Mouse (Mus musculus) intestine, embryonic 15.5 days (tissue): ENCODE results near the gene Heatr5a. TPM values are rescaled to one million over a fixed set of nuclear protein-coding genes. Genes with fewer than 3 reads are reported as not detected.

ENCODE experiments used
- ATAC-seq: fragments of 200-750 bp; cut with Nextera tagmentation; 2 replicates; pipeline ENCODE4 v1.8.0; 2017; ENCODE audit warnings: moderate TSS enrichment, moderate library complexity
- H3K27ac ChIP-seq: fragments of 300-500 bp; sonication (generic); 2 replicates; pipeline ENCODE4 v1.5.1; 2015; ENCODE audit warnings: mild to moderate bottlenecking, inconsistent platforms
- H3K27me3 ChIP-seq: fragments of 300-500 bp; sonication (generic); replicated peaks from 2 replicates; pipeline ENCODE4 v1.6.1; 2015; ENCODE audit warnings: inconsistent platforms
- H3K36me3 ChIP-seq: fragments of 300-500 bp; sonication (generic); 2 replicates; pipeline ENCODE4 v1.6.1; 2015; ENCODE audit warnings: inconsistent platforms
- H3K4me1 ChIP-seq: fragments of 300-500 bp; sonication (generic); replicated peaks from 2 replicates; pipeline ENCODE4 v1.6.1; 2015; ENCODE audit warnings: inconsistent platforms
- H3K4me2 ChIP-seq: fragments of 300-500 bp; sonication (generic); replicated peaks from 2 replicates; pipeline ENCODE4 v1.6.1; 2015; ENCODE audit warnings: mild to moderate bottlenecking, inconsistent platforms
- H3K4me3 ChIP-seq: fragments of 300-500 bp; sonication (generic); replicated peaks from 2 replicates; pipeline ENCODE4 v1.5.1; 2015; ENCODE audit warnings: inconsistent platforms
- H3K9ac ChIP-seq: fragments of 300-500 bp; sonication (generic); 2 replicates; pipeline ENCODE4 v1.6.1; 2015; ENCODE audit warnings: inconsistent platforms
- H3K9me3 ChIP-seq: fragments of 300-500 bp; sonication (generic); 2 replicates; pipeline ENCODE4 v1.6.1; 2016; ENCODE audit warnings: inconsistent platforms
- WGBS: fragments of 180-500 bp; shearing (Covaris S2); methylation state at CpG from one replicate; pipeline ENCODE4 v1.1.7; 2015; 5-methylcytosine and 5-hydroxymethylcytosine counted together
- polyA plus RNA-seq: library from polyadenylated mRNA; unstranded; fragments of >200 nt; fragmentation: Nextera tagmentation; extraction: Ambion mirVana; gene quantifications from 2 replicates; pipeline ENCODE4 v1.2.1, GENCODE M21; 2015

The Heatr5a gene
- polyA plus RNA-seq, 1 experiment from 2014 or later: 8.2 TPM

DNA sequence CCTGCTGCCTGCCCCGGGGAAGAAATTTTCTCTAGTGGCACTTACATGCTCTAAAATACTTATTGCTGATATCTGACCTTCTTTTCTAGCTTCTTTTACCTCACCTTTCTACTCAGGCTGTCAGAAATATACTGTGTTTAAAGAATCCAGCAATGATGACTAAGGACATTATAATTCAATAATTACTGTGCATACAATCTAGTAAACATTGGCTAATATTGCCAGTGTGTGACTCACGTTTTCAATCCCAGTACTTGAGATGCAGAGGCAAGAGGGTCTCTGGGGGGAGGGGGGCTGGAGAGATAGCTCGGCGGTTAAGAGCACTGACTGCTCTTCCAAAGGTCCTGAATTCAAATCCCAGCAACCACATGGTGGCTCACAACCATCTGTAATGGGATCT is 120.8 kb downstream of the Heatr5a start:
- no peak overlapping the region for H3K9ac ChIP-seq
- 85% methylated on average over 4 of the region's 4 CpGs for WGBS
- H3K27ac ChIP-seq: no peak overlapping the region
- no peaks in the 10 kb centered on the region for H3K27me3 ChIP-seq
- H3K4me1 ChIP-seq: no peaks in the 10 kb centered on the region
- no peak overlapping the region for H3K4me2 ChIP-seq
- no peak for ATAC-seq
- H3K9me3 ChIP-seq: no peaks in the 10 kb centered on the region
- no peak overlapping the region for H3K4me3 ChIP-seq
- H3K36me3 ChIP-seq: no peaks in the 10 kb centered on the region

DNA sequence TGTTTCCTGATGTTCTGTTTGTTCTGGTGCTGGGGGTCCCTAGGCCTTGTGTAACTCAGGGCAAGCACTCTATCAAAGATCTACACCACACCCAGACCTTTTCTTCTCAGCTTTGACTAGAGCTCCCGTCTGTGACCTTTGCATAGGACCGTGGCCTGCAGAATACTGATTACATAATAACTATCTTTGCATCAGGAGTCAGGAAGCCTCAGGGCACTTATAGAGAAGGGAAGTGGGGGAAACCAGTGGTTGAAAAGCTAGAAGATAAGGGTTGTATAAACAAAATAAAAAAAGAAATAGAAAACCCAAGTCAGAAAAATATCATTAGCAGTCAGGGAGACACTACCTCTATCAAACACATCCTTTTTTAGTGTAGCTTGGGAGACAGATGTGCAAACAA is 121.2 kb downstream of the Heatr5a start:
- Histone ChIP-seq H3K9ac (no peak overlapping the region), H3K27me3 (no peaks in the 10 kb centered on the region), H3K9me3 (no peaks in the 10 kb centered on the region), H3K4me1 (no peaks in the 10 kb centered on the region), H3K4me2 (no peak overlapping the region), H3K36me3 (no peaks in the 10 kb centered on the region), H3K4me3 (no peak overlapping the region), H3K27ac (no peak overlapping the region)
- ATAC-seq: no peak
- WGBS: 64% methylated on average over 2 of the region's 2 CpGs

DNA sequence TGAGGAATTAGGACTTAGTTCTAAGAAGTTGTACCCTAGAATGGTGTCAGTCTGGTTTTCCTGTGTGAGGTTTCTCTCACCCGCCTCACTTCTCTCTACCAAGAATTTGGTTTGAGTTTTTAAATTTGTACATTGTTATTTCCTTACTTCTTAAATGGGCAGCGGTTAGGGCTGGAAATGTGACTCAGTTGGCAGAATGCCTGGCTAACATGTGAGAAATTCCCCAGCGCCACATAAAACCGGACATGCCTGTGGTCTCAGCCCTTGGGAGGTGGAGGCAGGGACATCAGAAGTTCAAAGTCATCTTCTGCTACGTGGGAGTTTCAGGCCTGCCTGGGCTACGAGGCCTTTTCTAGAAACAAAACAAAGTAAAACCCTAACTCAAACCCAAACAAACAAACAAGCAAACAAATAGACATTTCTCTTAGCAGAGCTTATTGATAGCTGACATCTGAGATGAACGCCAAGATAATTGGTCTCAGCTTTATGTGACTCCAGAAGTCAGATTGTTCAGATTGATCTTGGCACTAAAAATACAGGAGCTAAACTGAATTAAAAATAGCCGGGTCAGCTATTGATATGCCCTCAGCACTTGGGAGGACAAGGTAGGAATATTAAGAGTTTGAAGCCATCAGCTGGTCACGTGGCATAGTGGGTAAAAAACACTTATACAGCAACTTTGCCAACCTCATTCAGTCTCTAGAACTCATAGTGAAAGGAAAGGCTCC is 123.0 kb downstream of the Heatr5a start:
- Histone ChIP-seq H3K4me2 (no peak overlapping the region), H3K4me1 (peaks cover 9% of the 10 kb centered on the region; the same call in 1 of the 2 replicates), H3K9ac (no peak overlapping the region), H3K27me3 (no peaks in the 10 kb centered on the region), H3K36me3 (no peaks in the 10 kb centered on the region), H3K4me3 (no peak overlapping the region), H3K9me3 (no peaks in the 10 kb centered on the region), H3K27ac (no peak overlapping the region)
- 84% methylated on average over 9 of the region's 9 CpGs for WGBS
- no peak for ATAC-seq

DNA sequence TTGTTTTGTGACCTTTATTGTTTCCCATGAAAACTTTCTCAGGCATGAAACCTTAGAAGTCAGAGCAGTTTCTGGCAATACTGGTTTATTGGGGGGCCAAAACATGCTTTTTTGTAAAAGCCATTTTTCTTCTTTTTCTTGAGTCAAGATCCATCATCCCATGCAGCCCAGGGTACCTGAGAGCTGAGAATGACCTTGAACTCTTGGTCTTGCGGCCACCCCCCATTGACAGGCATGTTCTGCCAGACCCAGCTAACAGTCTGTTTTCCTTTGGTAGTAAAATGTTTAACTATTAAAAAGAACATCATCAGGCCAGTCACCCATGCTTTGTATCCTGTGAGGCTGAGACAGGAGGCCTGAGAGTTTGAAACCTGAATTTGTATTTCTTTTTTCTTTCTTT is 125.9 kb downstream of the Heatr5a start:
- 29% methylated on average over 1 of the region's 1 CpGs for WGBS
- H3K4me2 ChIP-seq: peak overlapping the region; percentile 61
- H3K27me3 ChIP-seq: no peaks in the 10 kb centered on the region
- H3K4me1 ChIP-seq: peaks cover 9% of the 10 kb centered on the region; the same call in 1 of the 2 replicates
- H3K9me3 ChIP-seq: no peaks in the 10 kb centered on the region
- no peak overlapping the region for H3K9ac ChIP-seq
- peak overlapping the region; percentile 53; the same call in 1 of the 2 replicates for H3K4me3 ChIP-seq
- no peaks in the 10 kb centered on the region for H3K36me3 ChIP-seq
- peak; percentile 43 for ATAC-seq
- H3K27ac ChIP-seq: no peak overlapping the region; the same call in 1 of the 2 replicates

DNA sequence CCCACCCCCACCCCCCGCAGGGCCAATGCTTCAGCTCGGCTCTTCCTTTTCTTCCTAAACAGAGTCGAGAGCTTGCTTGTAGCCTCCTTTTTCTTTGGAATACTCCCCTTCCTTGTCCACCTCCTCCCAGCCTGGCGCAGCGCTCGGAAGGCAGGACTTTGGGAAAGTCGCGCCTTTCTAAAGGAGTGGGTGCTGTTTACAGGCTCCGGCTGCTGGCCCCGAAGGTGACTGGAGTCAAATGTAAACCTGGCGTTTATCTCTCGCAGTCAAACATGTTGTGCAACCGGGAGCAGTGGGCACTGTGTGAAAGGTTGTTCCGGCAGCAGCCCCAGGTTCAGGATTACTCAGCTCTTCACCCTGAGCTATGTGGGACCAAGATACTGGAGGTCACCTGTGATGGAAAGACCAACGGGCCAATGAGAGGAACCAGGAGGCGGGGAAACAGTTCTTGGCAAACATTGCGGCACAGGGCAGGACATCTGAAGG is 126.3 kb downstream of the Heatr5a start:
- peak; percentile 100 for ATAC-seq
- H3K27me3 ChIP-seq: no peaks in the 10 kb centered on the region
- peak overlapping the region; percentile 53 for H3K4me3 ChIP-seq
- H3K9ac ChIP-seq: peak overlapping the region; percentile 52
- H3K9me3 ChIP-seq: no peaks in the 10 kb centered on the region
- WGBS: 1% methylated on average over 17 of the region's 17 CpGs
- peak overlapping the region; percentile 87 for H3K27ac ChIP-seq
- peaks cover 9% of the 10 kb centered on the region; the same call in 1 of the 2 replicates for H3K4me1 ChIP-seq
- H3K36me3 ChIP-seq: no peaks in the 10 kb centered on the region
- peak overlapping the region; percentile 61 for H3K4me2 ChIP-seq

DNA sequence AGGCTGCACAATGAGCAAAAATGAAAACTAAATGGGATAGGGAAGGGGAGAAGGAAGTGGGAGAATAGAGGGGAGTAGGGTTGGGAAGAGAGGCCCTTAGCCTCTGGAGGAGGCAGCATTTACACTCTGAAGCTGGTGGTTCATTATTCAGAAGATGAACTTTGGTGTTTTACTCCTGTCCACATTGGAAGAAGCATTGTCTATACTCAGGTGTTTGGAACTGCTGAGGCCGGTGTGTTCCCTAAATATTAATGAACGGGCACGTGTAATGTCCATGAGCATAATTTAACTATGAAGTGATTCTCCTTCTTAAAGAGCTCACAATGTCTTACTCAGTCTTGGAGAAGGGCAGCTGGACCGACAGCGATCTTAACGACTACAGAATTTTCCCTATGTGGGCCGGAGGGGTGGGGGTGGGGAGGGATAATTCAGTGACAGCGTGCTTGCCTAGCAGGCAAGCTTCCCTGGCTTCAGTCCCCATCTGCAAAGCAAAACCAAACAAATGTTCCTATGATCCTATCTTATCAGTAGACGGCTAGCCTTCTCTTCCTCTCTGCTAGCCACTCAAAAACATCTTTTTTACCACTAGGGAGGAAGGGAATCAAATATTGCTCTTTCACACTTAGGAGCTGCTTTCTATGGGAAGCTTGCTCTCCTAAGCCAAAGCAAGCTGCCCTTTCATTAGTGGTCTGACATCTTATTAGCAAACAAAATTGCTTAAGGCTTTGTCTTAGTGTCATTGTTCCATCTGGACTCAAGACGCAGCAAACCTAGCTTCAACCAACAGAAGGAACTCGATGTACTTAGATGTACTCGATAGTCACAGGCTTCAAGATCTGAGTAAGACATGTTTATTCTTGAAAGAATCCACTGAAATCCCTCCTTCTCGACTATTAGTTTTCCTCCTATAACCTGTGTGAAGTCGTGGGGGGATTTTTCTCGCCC is 127.3 kb downstream of the Heatr5a start:
- Histone ChIP-seq H3K4me2 (peak overlapping the region; percentile 61), H3K27me3 (no peaks in the 10 kb centered on the region), H3K9me3 (no peaks in the 10 kb centered on the region), H3K4me1 (peaks cover 9% of the 10 kb centered on the region; the same call in 1 of the 2 replicates), H3K36me3 (no peaks in the 10 kb centered on the region), H3K27ac (peak overlapping the region; percentile 87; the same call in 1 of the 2 replicates), H3K9ac (no peak overlapping the region), H3K4me3 (peak overlapping the region; percentile 53; the same call in 1 of the 2 replicates)
- 29% methylated on average over 15 of the region's 15 CpGs for WGBS
- ATAC-seq: no peak

DNA sequence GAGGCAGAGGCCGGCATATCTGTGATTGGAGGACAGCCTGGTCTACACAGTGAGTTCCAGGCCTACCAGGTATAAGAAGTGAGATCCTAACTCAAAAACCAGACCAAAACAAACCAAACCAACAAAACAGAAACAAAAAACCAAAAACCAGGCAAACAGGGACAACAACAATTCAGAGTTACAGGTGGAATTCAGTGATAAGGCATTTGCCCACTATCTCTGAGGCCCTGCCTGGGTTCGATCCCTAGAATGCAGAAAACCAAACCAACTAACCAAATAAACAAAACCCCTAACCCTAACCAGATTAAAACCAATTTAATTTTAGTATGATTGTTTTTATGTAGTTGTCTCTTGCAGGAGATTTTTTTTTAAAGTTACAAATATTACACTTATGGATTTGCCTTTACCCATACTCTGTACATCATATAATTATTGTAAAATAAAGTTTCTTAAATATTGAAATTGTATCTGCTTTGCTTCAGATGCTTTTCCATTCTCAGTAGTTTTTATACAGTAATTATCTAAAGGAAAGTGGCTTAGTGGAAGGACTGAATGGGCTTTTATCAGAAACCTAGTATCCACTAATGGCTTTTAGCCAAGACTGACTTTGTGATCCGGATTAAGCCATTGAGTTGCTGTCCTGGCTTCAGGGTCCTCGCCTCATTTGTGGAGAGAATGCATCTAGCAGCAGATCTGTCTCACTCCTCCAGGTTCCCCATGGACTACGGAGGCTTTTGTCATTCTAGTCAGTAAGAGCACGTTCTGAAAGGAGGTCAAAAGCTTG is 128.8 kb downstream of the Heatr5a start:
- H3K4me1 ChIP-seq: peaks cover 9% of the 10 kb centered on the region; the same call in 1 of the 2 replicates
- no peaks in the 10 kb centered on the region for H3K36me3 ChIP-seq
- 76% methylated on average over 6 of the region's 6 CpGs for WGBS
- no peaks in the 10 kb centered on the region for H3K27me3 ChIP-seq
- H3K27ac ChIP-seq: no peak overlapping the region
- H3K9me3 ChIP-seq: no peaks in the 10 kb centered on the region
- no peak overlapping the region for H3K4me3 ChIP-seq
- H3K4me2 ChIP-seq: no peak overlapping the region
- no peak overlapping the region for H3K9ac ChIP-seq
- ATAC-seq: no peak

DNA sequence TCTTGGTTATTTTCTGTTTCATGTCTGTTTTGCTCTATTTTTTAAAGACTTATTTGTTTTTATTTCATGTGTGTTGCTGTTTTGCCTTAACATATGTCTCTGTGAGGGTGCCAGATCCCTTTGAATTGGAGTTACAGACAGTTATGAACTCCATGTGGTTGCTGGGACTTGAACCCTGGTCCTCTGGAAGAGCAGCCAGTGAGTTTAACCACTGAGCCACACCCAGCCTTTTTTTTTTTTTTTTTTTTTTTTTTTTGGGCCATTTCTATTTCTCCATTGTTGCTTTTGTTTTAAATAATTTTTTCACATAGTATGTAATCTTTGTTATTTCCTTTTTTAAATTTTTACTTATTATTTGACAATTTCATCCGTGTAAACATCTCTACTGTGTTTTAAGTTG is 131.3 kb downstream of the Heatr5a start:
- H3K9ac ChIP-seq: no peak overlapping the region
- no peak overlapping the region for H3K4me3 ChIP-seq
- peaks cover 9% of the 10 kb centered on the region; the same call in 1 of the 2 replicates for H3K4me1 ChIP-seq
- no peaks in the 10 kb centered on the region for H3K9me3 ChIP-seq
- no peak overlapping the region for H3K27ac ChIP-seq
- no peaks in the 10 kb centered on the region for H3K27me3 ChIP-seq
- no peak for ATAC-seq
- H3K36me3 ChIP-seq: no peaks in the 10 kb centered on the region
- H3K4me2 ChIP-seq: no peak overlapping the region
- WGBS: 87% methylated on average over 1 of the region's 1 CpGs

DNA sequence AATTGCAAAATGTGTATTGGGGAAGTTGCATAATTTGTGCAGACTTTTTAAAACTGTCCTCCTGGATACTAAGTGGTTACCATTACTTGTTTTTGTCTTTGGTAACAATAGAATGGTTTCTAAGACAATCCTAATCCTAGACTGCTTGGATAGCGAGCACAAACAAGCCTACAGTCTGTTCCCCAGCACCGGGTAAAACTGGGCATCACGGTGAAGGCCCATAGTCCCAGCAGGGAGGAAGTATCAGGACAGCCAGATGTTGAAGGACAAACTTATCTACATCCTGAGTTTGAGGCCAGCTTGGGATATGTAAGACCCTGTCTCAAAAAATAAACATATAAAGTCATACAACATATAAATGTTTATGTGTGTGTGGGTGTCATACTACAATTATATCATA is 135.9 kb downstream of the Heatr5a start:
- H3K4me2 ChIP-seq: no peak overlapping the region
- no peak for ATAC-seq
- no peaks in the 10 kb centered on the region for H3K36me3 ChIP-seq
- H3K9ac ChIP-seq: no peak overlapping the region
- 75% methylated on average over 3 of the region's 3 CpGs for WGBS
- no peaks in the 10 kb centered on the region for H3K27me3 ChIP-seq
- no peaks in the 10 kb centered on the region for H3K4me1 ChIP-seq
- H3K27ac ChIP-seq: no peak overlapping the region
- H3K9me3 ChIP-seq: no peaks in the 10 kb centered on the region
- no peak overlapping the region for H3K4me3 ChIP-seq

DNA sequence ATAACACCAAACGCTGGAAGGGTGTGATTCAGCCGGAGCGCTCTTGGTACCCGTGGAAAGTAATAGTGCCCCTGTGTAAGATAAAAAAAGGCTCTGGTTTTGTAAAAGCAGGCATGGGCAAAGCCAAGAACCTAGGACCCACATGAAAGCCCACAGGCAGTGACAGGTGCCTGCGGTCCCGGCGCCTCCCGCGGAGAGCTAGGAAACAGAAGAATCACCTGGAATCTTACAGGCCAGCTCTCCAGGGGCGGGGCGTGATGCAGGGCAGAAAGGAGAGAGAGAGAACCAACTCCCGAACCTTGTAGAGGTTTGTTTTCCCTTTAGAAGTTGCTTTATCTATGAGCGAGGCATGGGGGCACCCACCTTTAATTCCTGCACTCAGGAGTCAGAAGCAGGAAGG is 139.2 kb downstream of the Heatr5a start:
- no peak for ATAC-seq
- Histone ChIP-seq H3K4me2 (no peak overlapping the region), H3K4me1 (no peaks in the 10 kb centered on the region), H3K27me3 (no peaks in the 10 kb centered on the region), H3K36me3 (no peaks in the 10 kb centered on the region), H3K27ac (no peak overlapping the region), H3K9ac (no peak overlapping the region), H3K4me3 (no peak overlapping the region), H3K9me3 (no peaks in the 10 kb centered on the region)
- 84% methylated on average over 13 of the region's 13 CpGs for WGBS

DNA sequence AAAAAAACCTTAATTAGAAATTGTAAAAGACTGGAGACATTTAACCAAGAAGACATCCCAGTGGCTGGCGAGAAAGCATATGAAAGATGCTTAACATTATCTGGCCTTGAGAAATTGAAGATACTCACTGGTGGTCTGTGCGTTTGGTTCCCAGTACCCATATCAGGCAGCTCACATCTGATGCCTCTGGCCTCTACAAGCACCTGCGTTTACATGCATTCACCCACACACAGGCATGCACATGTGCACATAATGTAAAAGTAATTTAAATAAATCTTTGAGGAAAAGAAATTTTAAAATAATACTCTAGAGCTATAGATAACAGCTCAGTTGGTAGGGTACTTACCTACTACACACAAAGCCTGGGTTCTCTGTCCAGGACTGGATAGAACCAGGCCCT is 139.8 kb downstream of the Heatr5a start:
- H3K9ac ChIP-seq: no peak overlapping the region
- no peaks in the 10 kb centered on the region for H3K4me1 ChIP-seq
- no peak overlapping the region for H3K4me2 ChIP-seq
- H3K27me3 ChIP-seq: no peaks in the 10 kb centered on the region
- 90% methylated on average over 3 of the region's 3 CpGs for WGBS
- H3K9me3 ChIP-seq: no peaks in the 10 kb centered on the region
- no peaks in the 10 kb centered on the region for H3K36me3 ChIP-seq
- H3K4me3 ChIP-seq: no peak overlapping the region
- no peak overlapping the region for H3K27ac ChIP-seq
- ATAC-seq: no peak

DNA sequence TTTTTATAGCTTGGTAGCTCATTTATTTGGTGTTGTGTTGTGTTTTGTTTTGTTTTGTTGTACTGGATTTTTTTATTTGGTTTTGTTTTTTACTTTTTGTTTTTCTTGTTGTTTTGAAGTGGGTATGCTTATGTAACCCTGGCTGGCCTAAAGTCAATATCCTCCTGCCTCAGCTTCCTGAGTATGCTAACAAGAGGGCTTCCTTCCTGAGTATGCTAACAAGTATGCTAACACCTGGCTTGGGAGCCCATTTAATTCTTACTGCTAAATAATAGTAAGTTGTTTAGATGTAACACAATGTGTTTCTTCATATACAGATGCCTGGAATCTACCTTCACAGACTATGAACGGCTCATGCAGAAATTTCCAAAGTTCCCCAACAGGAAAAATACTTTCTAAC is 140.4 kb downstream of the Heatr5a start:
- no peaks in the 10 kb centered on the region for H3K27me3 ChIP-seq
- no peak overlapping the region for H3K9ac ChIP-seq
- no peak overlapping the region for H3K27ac ChIP-seq
- no peaks in the 10 kb centered on the region for H3K36me3 ChIP-seq
- no peak for ATAC-seq
- WGBS: 86% methylated on average over 1 of the region's 1 CpGs
- peak overlapping the region; percentile 72 for H3K4me2 ChIP-seq
- no peaks in the 10 kb centered on the region for H3K4me1 ChIP-seq
- no peak overlapping the region for H3K4me3 ChIP-seq
- no peaks in the 10 kb centered on the region for H3K9me3 ChIP-seq
